Mouse (Mus musculus): ENCODE measurements around the gene H2afx.

DNA sequence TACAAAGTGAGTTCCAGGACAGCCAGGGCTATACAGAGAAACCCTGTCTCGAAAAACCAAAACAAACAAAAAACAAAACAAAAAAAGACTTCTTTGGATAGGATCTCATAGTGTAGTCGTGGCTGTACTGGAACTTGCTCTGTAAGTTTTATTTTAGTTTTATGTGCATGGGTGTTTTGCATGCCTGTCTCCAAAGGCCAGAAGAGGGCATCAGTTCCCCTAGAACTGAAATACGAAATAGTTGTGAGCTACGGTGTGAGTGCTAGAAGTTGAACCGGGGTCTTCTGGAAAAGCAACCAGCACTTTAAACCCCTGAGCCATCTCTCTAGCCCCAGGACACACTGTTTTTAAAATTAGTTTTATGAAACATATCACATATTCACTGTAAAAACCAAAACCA is 4.1 kb downstream of the H2afx start:
- TF ChIP-seq CTCF (IDR thresholded peaks at IDR 0.05; ENCODE audit: extremely low read depth, insufficient read depth, low read length), result no peak
- no peak for TF ChIP-seq POLR2A (IDR thresholded peaks at IDR 0.05; ENCODE audit: extremely low read depth, insufficient read depth, low read length)

All from cortical plate, adult 2 months (tissue).